Mouse (Mus musculus) monocyte, adult 2 months (primary cell): ENCODE results near the gene Alg5.
"Not testable (repeated sequence)": the region's sequence is repeated elsewhere in the genome, so short reads cannot be mapped to it uniquely, and the experiment has no call there.

Experiments
- DNase-seq, 2 experiments: peaks; one replicate each; pipeline ENCODE4 v3.0.0; 2022; ENCODE audit warnings: low spot score in 2 of 2, low read depth in 1 of 2

Alg5 gene

DNA sequence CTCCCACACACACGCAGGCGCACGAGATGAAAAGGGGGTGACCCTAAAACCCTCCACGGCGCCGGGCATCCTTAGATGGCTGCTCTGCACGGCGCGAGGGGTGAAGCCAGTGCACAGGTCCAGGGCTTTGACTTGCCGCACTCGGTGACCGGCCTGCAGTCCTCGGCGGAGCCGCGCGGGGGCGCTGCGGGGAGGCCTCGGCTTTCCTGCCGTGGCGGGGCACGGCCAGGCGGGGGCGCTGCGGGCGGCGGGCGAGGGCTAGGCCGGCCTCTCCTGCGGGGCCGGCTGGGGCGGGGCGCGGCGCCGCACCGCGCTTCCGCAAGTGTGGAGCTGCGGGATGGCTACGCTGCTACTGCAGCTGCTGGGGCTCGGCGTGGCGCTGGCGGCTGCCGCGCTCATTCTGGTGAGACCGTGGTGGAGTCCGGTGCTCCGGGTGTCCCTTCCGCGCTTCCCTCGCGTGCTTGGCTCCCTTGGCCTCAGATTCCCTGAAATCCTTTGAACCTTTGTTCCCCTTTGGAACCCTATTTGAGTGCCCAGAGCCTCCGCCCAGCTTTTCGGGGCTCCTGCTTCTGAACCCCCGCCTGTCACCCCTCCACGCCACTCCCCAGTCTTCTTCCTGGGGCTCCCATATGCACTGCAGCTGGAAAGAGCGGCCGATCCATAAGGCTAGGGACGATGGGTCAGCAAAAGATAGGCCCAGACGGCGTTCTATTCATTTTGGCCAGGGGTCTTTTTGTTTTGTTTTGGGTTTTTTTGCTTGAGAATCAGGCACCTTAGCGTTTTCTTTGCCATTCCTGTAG, at the start of gene Alg5, which contains the start of gene Exosc8:
Gene Alg5 (plus strand): TSS at position 293 of the 800 bp plus-strand sequence.
Gene Exosc8 (minus strand): TSS at position 147 of the 800 bp plus-strand sequence.
- peak; percentile 83 to 96 for DNase-seq

DNA sequence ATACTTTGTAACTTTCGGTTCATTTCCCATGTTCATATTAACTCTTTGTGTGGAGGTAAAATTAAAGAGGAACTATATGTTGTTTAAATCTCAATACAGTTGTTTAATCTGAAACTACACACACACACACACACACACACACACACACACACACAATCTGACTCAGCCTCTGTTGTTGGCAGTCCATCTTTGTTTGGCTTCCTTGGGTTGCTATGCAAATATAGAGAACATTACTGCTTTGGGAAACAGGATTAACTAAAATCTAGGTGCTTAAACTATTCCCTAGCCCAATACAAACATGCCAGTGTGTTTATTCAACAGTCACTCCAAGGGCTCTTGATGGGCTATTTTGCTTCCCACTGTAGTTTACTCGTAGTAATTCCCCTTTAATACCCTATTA, 48.1 kb upstream of the Alg5 start:
- no peak for DNase-seq

DNA sequence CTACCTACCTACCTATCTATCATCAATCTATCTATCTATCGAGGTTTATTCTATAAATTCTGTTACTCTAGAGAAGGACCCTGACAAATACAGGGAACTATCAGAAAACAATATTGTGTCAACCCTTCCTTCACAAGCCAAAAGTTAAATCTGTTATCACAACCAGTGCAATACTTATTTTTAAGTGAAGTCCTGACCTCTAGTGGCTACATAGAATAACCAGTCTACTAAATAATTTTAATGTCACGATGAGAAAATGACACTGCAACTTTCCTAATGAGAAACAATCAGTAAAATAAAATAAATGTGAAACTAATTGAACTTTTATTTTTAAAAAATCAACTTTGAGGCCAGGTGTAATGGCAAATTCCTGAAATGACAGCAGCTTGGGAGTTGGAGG, 46.2 kb upstream of the Alg5 start:
- DNase-seq = no peak

DNA sequence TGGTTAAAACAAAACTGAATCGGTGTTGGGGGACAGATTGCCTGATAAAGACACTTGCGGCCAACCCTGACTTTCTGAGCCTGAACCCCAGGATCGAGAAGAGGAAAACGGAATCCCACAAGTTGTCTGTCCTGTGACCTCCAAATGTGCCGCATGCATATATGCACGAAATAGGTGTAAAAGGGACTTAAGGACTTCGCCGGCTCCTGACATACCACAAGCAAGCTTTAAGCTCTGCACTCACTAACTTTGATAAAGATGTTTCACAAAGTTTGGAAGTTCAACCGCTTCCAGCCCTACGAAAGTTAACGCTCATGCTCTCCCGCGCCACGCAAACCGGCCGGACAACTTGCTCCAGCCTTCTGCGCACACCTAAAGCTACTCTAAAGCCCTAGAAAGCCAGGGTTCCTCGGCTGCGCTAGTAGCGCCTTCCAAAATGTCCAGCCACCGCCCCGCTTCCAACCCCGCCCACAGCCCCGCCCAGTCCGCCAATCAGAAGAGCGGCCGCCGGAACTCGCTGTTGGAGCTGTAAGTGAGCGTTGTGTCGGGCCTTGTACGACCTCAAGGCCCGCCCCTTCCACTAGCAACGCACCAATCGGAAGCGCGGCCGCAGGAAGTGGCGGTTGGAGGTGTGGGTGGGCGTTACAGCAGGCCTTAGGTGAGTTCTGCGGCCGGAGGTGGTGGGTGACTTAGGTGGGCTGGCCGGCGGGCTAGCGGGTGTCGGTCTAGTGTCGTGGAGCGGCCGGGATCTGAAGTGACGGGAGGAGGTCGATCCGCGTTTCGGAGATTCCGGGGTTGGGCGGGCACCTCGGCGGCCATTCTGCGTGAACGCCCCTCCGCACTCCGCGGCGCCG, 42.9 kb upstream of the Alg5 start, which contains the start of gene Supt20:
Gene Supt20 (plus strand): TSS at position 606 of the 854 bp plus-strand sequence.
- peak; percentile 56 to 75 for DNase-seq

DNA sequence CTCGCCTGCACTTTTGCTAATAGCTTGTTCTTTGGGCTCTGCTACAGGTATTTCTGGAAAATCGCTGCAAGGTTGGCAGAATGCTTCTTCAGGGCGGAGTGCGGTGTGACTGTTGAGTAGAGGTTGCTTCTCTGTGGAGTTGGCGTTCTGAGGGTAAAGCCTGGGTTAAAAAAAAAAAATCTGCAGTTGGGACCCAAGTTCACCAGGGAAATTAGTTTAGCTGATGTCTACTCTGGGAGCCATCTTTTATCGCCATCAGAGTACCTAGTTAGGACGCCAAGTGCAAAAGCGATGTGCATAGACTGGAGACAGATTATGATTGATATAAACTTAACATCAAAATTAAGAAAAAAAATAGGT, 42.3 kb upstream of the Alg5 start:
- no peak for DNase-seq

DNA sequence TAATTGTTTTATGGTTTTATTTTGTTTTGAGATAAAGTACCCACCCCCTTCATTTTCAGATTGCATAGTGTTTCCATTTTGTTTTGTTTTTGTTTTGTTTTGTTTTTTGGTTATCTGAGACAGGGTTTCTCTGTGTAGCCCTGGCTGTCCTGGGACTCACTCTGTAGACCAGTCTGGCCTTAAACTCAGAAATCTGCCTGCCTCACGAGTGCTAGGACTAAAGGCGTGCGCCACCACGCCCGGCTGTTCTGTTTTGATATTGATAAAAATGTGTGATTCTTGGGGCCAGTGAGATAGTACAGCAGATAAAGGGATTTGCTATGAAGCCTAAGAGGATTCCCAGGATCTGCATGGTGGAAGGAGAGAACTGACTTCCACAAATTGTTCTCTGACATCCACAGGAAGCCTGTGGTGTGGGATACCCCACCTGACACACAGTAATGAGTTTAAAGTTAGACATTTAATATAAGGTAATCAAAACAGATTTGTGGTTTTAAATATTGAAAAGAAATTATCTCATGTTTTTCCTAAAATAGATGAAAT, 35.5 kb upstream of the Alg5 start:
- no peak for DNase-seq

DNA sequence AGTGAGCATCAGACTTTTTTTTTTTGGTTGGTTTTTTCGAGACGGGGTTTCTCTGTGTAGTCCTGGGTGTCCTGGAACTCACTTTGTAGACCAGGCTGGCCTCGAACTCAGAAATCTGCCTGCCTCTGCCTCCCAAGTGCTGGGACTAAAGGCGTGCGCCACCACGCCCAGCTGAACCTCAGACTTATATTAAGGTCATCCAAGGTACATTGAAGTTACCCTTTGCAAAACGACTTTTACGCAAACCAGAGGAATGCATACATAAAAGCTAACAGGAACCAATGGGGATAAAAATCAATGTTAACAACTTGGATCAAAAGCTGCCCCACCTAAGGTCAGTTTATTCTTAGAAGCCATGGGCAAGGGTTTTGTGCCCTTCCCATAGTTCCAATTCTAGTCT, 31.2 kb upstream of the Alg5 start:
- DNase-seq = not testable (repeated sequence)

DNA sequence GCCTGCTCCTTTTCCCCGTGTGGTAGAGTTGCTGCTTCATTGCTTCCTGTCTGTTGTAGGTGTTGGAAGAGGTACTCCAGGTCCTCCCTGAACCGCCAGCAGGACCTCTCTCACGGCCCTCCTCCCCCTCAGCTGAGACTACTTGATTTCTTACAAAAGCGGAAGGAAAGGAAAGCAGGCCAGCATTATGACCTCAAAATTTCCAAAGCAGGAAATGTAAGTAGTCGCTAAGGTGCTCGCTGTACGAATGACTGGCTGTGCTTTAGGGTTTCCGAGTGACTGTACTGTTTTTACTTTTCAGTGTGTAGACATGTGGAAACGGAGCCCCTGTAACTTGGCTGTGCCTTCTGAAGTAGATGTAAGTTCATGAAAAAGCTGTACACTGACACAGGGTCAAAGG, 26.4 kb upstream of the Alg5 start:
- peak in 1 of 2 experiments; percentile 24 for DNase-seq

DNA sequence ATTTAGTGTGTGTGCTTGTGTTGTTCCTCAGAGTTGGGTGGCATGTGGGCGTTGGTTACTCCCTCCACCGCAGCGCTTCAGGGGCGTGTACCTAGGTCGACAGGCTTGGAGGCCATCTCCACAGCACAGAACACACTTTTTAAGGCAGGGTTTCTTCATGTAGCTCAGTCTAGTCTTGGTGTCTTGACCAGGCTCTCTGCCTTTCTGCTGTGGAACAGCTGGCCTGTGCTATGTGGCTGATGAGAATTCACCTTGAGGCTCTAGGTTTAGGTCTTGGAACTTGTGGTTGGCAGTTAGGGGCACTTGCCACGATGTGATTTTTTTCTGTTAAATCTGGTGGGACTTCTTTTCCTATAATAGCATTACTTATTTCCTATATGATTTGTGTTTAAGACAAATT, 21.1 kb upstream of the Alg5 start, which contains the start of gene Gm21958:
Gene Gm21958 (minus strand): TSS at position 101 of the 400 bp plus-strand sequence.
- DNase-seq = no peak

DNA sequence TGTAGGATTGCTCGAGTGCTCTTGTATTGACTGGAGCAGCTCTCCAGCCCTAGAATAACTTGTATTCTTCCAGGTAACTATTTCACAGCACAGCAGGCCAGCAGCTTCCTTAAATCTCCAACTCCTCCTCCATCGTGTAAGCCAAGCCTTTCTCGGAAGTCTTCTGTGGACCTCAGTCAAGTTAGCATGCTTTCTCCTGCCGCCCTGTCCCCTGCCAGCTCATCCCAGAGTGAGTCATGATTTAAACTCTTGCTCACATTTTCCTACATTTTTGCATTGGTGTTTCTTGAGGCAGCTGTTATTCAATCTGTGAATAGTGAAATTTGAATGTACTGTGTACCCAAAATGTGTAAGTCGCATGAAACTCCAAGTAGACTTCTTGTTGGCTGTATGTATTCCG, 19.9 kb upstream of the Alg5 start:
- DNase-seq = no peak

DNA sequence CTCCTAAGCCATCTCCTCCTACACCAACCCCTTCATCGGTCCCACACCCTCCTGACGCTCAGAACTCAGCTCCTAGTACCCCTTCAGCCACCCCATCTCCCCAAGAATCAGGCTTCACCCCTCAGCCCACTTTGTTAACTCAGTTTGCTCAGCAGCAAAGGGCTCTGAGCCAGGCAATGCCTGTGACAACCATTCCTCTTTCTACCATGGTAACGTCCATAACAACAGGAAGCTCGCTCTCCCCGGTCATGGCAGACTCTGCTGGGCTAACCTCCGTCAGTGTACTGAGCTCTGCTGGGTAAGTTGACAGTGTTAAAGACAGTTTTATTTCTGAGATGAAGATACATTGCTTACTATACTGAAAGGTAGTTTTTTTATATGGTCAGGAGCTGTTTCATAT, 18.0 kb upstream of the Alg5 start:
- no peak for DNase-seq

DNA sequence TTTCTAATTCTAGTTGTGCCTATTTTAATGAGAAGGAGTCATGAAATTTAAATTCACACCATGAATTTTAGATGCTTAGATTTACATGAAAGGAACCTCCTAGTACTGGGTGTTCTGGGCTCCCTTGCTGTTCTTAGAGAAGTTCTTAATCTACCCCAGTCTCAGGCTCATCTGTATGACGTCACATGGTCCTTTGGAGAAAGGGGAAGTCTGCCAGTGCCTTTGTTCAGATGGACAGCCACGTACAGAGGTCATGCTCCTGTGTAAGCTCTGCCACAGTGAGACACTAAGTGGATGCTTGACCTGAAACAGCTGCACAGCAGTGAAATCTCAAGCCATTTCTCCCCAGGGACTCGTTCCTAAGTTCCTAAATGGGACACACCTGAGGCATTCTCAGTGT, 16.4 kb upstream of the Alg5 start:
- peak in 1 of 2 experiments; percentile 28 for DNase-seq

DNA sequence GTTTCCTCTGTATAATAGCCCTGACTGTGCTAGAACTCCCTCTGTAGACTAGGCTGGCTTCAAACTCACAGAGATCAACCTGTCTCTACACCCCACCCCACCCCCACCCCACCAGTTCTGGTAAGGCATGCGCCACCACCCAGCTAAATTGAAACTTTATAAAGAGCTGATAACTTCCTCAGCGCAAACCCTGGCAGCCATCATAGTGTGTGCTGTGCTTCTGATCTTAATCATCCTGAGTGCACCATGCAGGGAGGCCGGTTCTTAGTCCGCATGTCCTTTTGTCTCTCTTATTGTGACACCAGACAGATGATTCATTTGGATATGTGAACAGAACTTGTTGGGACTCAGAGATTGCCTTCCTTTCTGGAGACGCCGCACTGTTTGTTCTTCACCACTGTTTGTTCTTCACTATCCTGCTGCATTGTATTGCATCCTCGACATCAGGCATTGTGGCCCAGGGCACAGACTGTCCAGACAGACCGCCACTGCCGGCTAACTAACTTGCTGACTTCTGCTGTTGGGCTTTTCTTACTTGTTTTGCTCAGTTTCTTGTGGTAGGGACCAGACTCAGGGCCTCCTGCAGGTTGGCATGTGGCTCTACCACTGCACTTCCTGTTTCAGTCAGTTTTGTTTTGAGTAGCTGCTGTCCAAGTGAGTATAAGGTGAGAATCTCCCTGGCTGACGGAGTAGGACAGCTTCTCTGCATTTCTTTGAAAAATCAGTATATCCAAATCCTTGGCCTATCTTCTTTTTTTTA, 11.4 kb upstream of the Alg5 start:
- peak in 1 of 2 experiments; percentile 24 for DNase-seq

DNA sequence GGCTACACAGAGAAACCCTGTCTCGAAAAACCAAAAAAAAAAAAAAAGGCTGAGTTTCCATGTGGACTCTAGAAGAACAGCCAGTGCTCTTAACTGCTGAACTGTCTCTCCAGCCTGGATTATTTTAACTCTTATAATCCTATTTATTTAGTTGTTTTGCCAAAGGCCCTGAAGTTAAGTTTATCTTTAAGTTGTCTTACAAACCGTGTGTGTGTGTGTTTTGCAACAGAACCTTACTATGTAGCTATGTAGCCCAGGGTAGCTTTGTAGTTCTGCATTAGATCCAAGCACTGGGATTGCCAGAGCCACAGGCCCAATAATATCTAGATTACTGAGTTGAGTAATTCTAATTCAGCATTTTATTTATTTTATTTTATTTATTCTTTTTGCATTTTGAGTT, 10.0 kb upstream of the Alg5 start:
- DNase-seq = no peak

DNA sequence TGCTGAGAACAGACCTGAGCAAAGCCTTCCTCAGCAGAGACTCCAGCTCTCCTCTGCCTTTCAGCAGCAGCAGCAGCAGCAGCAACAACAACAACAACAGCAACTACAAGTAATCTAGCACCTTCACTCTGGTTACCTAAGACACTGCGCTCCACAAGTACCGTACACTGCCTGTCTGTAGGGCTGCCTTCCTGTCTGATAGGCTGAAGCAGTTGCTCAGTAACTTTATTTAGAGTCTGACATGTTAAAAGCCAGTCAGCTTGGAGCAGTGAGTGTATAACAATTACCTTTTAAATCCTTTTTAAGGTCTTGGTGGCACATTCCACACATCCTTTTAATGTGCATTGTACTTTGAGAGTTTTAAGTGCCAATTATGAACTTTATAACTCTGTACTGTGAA, 7.8 kb upstream of the Alg5 start:
- no peak for DNase-seq

DNA sequence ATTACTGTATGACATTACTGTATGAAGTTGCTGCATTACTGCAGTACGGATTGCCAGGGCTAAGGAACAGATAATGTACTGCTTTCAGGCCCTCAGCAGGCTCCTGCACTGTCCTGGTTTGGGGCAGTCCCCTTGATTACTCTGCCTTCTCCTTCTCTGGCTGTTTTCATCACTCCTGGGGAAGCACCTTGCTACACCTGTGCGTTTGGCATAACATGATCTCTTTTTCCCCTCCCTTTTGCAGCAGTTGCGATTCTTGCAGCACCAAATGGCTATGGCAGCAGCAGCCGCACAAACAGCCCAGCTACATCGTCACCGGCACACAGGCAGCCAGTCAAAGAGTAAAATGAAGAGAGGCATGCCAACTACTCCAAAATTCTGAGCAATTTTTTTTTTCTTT, 7.2 kb upstream of the Alg5 start:
- no peak for DNase-seq

DNA sequence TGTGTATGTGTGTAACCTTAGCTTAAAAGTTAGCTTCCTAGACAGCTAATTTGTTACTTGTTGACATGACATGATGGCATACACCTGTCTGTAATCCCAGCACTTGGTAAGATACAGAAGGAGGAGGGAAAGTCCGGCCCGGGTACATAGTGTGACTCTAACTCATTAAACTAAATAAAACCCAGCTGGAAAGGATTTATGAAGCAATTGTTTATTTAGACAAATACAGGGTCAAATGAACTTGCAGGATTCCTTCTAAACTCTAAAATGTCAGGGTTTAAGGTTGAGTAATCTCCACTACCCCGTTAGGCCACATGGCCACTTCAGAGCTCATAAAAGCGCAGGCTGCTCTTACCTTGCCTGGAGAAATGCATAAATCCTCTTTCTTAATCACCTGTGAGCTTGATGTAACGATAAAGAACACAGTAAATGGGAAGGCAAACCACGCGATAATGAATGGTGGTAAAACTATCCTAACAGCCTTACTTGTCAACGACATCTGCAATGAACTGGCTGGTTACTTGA, 3.7 kb upstream of the Alg5 start:
- DNase-seq = no peak

DNA sequence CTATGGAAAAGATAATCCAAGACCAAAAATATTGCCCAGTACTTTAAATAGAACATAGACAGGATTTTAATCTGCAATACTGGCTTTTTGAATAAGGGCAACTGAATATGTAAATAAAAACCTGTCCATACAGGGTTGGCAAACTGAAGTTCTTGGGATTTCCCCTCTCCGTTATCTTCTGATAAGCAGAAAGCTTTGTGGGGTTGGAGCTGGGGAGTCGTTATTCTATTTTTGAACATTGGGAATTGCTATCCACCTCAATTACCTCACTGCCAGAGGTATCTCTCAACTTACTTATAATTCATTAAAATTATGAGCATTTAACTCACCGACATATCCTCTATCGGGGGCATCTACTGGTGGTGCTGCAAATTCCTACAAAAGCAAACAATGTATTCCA, 3.0 kb upstream of the Alg5 start:
- no peak for DNase-seq

DNA sequence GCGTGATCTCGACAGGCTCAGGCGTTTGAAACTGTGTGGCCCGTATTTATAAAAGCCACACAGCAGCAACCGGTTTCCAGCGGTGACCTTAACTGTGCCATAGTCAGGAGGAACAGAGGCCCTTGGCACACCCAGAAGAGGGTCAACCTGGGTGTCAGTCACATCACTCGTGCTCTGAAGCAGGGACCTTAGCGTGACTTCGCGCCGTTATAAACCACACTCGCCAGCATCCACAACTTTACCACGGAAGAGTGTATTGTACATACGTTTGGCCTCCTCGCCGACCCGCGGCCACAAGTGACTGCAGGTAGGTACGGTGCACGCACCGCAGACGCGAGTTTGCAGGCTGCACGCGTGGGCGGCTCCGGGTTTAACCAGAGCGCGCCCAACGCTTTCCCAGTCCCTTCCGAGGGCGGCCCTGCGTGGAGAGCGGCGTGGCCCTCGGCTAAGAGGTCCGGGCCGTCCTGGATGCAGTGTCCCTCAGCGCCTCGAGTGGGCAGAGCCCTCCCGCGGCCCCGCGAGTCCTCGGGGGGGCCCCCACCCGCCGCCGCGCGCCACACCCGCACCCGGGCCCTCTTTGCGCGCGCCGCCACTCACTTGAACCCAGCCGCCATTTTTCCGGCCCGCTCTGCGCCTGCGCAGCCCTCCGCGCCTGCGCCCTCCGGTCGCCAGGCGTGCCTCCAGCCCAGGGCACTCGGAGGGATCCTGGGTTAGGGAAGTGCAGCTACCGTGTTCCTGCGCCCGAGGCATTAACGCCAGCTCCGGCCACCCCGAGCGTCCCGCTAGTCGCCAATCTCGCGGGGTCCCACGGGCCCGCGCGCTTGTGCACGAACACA, 710 bp upstream of the Alg5 start:
- peak; percentile 64 to 87 for DNase-seq
